Mouse (Mus musculus) left cerebral cortex, adult 18-20 months (tissue): ENCODE measurements around the gene App. TPM values are rescaled to one million over a fixed set of nuclear protein-coding genes. Genes with fewer than 3 reads are reported as not detected.

Source experiments
- DNase-seq, 2 experiments: peaks; one replicate each; pipeline ENCODE4 v3.0.0; 2021 to 2022; ENCODE audit warnings: low spot score in 2 of 2, mixed read lengths in 1 of 2
- total RNA-seq, 2 experiments: library from RNA; stranded (reverse); gene quantifications; 2 replicates each; pipeline ENCODE4 v1.2.3; 2021

App gene
- total RNA-seq, 2 experiments from 2014 or later = 1,397 to 1,476 TPM

- DNase-seq = no peak
Observed at GRCm38 (mm10) chr16:85152457-85152856, 21.1 kb downstream of the App start.

- DNase-seq = no peak
Observed at GRCm38 (mm10) chr16:85151681-85152080, 21.9 kb downstream of the App start.

GRCm38 (mm10) chr16:85150902-85151301, 22.7 kb downstream of the App start:
- no peak for DNase-seq

- no peak for DNase-seq
Observed at GRCm38 (mm10) chr16:85149509-85149871, 24.1 kb downstream of the App start.

GRCm38 (mm10) chr16:85148615-85149508, 24.7 kb downstream of the App start:
- DNase-seq = no peak

GRCm38 (mm10) chr16:85147440-85147839, 26.1 kb downstream of the App start:
- no peak for DNase-seq

GRCm38 (mm10) chr16:85145771-85146178, 27.8 kb downstream of the App start:
- DNase-seq = no peak

GRCm38 (mm10) chr16:85145369-85145768, 28.2 kb downstream of the App start:
- no peak for DNase-seq

GRCm38 (mm10) chr16:85144401-85144800, 29.2 kb downstream of the App start:
- no peak for DNase-seq

- DNase-seq = no peak
Observed at GRCm38 (mm10) chr16:85143863-85144262, 29.7 kb downstream of the App start.

- DNase-seq = no peak
Observed at GRCm38 (mm10) chr16:85143188-85143587, 30.4 kb downstream of the App start.

- DNase-seq = no peak
Observed at GRCm38 (mm10) chr16:85141404-85141803, 32.2 kb downstream of the App start.

- DNase-seq = no peak
Observed at GRCm38 (mm10) chr16:85139178-85139604, 34.4 kb downstream of the App start.

- peak; percentile 68 to 77 for DNase-seq
Observed at GRCm38 (mm10) chr16:85137348-85137747, 36.2 kb downstream of the App start.

- no peak for DNase-seq
Observed at GRCm38 (mm10) chr16:85136046-85136445, 37.5 kb downstream of the App start.

GRCm38 (mm10) chr16:85133468-85133881, 40.1 kb downstream of the App start:
- DNase-seq = no peak

- no peak for DNase-seq
Observed at GRCm38 (mm10) chr16:85133057-85133456, 40.5 kb downstream of the App start.

GRCm38 (mm10) chr16:85132182-85132581, 41.4 kb downstream of the App start:
- DNase-seq = no peak

- no peak for DNase-seq
Observed at GRCm38 (mm10) chr16:85130861-85131556, 42.6 kb downstream of the App start.

GRCm38 (mm10) chr16:85128693-85129657, 44.6 kb downstream of the App start:
- no peak for DNase-seq

- no peak for DNase-seq
Observed at GRCm38 (mm10) chr16:85128347-85128664, 45.3 kb downstream of the App start.
